Comparison of ENCODE assay signal across 28 mouse cellular contexts in the genomic region with DNA sequence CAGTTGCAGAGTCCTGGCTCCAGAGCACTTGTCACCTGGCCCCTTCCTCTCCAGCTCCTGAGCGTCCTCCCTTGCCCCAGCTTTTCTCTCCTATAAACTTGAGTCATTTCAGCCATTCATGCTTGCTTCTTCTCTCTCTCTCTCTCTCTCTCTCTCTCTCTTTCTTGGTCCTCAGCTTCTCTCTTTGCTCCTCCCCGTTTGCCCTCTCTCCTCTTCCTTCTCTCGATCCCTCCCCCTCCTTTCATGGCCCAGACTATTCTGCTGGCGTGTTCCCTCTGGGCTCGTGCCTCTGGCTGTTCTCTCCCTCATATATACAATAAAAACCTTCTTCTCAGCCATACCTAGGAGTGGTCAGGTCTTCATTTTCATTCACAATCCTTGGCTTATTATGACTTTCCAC. TPM values are rescaled to one million over a fixed set of nuclear protein-coding genes. Genes with fewer than 3 reads are reported as not detected.
DNase-seq lines count a peak whose midpoint lies in the region; ATAC-seq and TF ChIP-seq lines count a peak whose summit lies in the region.
"Had no signal": no experiment of that assay in that cellular context is flagged by ENCODE, and none has a peak within 500 bp of the region (broad histone marks: within the 10 kb centered on the region; RNA-seq: fewer than 3 reads in every experiment).

No protein-coding gene starts in this region.

- TF ChIP-seq EP300 in CH12.LX (IDR thresholded peaks at IDR 0.05; ENCODE audit: low read length), result peak; percentile 21; the same call in 1 of the 2 replicates

- H3K4me3 ChIP-seq in CH12.LX (replicated peaks in 1 of 3; ENCODE audit: low read depth in 2 of 3, low read length in 2 of 3, poor library complexity in 1 of 3), result peak overlapping the region in 1 of 3 experiments; percentile 27
- no peak overlapping the region for H3K4me3 ChIP-seq in embryonic facial prominence, embryonic 10.5 days
- H3K4me3 ChIP-seq: embryonic facial prominence, embryonic 13.5 days; erythroblast, embryonic 14.5 days; forebrain, embryonic 12.5 days; forebrain, embryonic 15.5 days; hindbrain, embryonic 10.5 days; hindbrain, embryonic 13.5 days had no signal

- peak; percentile 59 for DNase-seq in 3134 (ENCODE audit: extremely low read depth, insufficient read length, low spot score)
- peak; percentile 54 for DNase-seq in CH12.LX (ENCODE audit: extremely low read depth)
- DNase-seq in gastrocnemius, postnatal 36 days, result no peak
- no peak for DNase-seq in embryonic facial prominence, embryonic 10.5 days (ENCODE audit: low spot score)
- DNase-seq: adrenal gland, adult 2 months; adrenal gland, postnatal 25 days; cerebellum, adult 2 months; cerebellum, adult 9-11 months; cerebellum, postnatal 25 days; gastrocnemius, postnatal 25 days; heart, adult 11 months; heart, postnatal 36 days; kidney, adult 18-20 months had no signal

- intact Hi-C loops in gastrocnemius, postnatal 36 days (cut with DNase I), result no loop called here

- no peak for TF ChIP-seq RAD21 in CH12.LX (IDR thresholded peaks at IDR 0.05; ENCODE audit: low read depth, low read length)

- no peaks in the 10 kb centered on the region for H3K27me3 ChIP-seq in CH12.LX (replicated peaks)
- no peaks in the 10 kb centered on the region for H3K27me3 ChIP-seq in embryonic facial prominence, embryonic 10.5 days (replicated peaks; ENCODE audit: low read depth, poor library complexity, severe bottlenecking)
- H3K27me3 ChIP-seq: embryonic facial prominence, embryonic 13.5 days; forebrain, embryonic 12.5 days; forebrain, embryonic 15.5 days; hindbrain, embryonic 13.5 days had no signal

- H3K4me1 ChIP-seq in CH12.LX (ENCODE audit: control insufficient read depth in 1 of 2, insufficient read depth in 2 of 2), result peaks cover 8 to 48% of the 10 kb centered on the region in 2 experiments
- H3K4me1 ChIP-seq in embryonic facial prominence, embryonic 10.5 days, result 0 out of 2 replicates have a peak, but pooled peaks cover 3% of the 10 kb centered on the region
- H3K4me1 ChIP-seq: embryonic facial prominence, embryonic 13.5 days; forebrain, embryonic 12.5 days; forebrain, embryonic 15.5 days; hindbrain, embryonic 13.5 days had no signal

- H3K9ac ChIP-seq in CH12.LX (ENCODE audit: insufficient read depth, low read depth), result peak overlapping the region; percentile 13
- H3K9ac ChIP-seq: embryonic facial prominence, embryonic 13.5 days; forebrain, embryonic 12.5 days; forebrain, embryonic 15.5 days; hindbrain, embryonic 13.5 days had no signal

- 0 out of 2 replicates have a peak, but pooled peaks have one; percentile 17 for ATAC-seq in granulocyte monocyte progenitor cell, adult 5-6 weeks (replicated peaks; ENCODE audit: poor library complexity, severe bottlenecking)
- no peak for ATAC-seq in monocyte, adult 5-6 weeks (replicated peaks; ENCODE audit: insufficient number of reproducible peaks, low FRiP score, low TSS enrichment, poor library complexity, severe bottlenecking)
- ATAC-seq: forebrain, embryonic 15.5 days; hindbrain, embryonic 16.5 days; intestine, embryonic 16.5 days had no signal

- H3K9me3 ChIP-seq in CH12.LX (replicated peaks; ENCODE audit: low read length), result no peaks in the 10 kb centered on the region
- H3K9me3 ChIP-seq in embryonic facial prominence, embryonic 10.5 days, result no peaks in the 10 kb centered on the region
- H3K9me3 ChIP-seq: embryonic facial prominence, embryonic 13.5 days; forebrain, embryonic 12.5 days; forebrain, embryonic 15.5 days; G1E; hindbrain, embryonic 10.5 days; hindbrain, embryonic 13.5 days had no signal

- peak overlapping the region; percentile 57 for H3K4me2 ChIP-seq in CH12.LX (ENCODE audit: insufficient read depth, low read depth, poor library complexity, severe bottlenecking)
- H3K4me2 ChIP-seq: forebrain, embryonic 12.5 days; forebrain, embryonic 15.5 days; heart, embryonic 11.5 days; hindbrain, embryonic 13.5 days had no signal

- in situ Hi-C loops in CH12.LX (cut with MboI; ENCODE audit: low pct_ligation_motif_present, low pct_unique_long_range_greater_than_20kb, low sequenced_read_pairs), result loop anchor here (5.0 kb wide), 1 partner anchor 51 kb away; no protein-coding TSS in a partner anchor

- 54% methylated on average over 5 of the region's 5 CpGs for WGBS in embryonic facial prominence, embryonic 10.5 days

- dilution Hi-C loops in CH12.LX (cut with MboI; ENCODE audit: extremely low pct_ligation_motif_present, extremely low pct_unique_long_range_greater_than_20kb, low sequenced_read_pairs), result no loop called here

- H3K27ac ChIP-seq in CH12.LX (ENCODE audit: insufficient read depth, low read depth), result peak overlapping the region; percentile 91
- no peak overlapping the region for H3K27ac ChIP-seq in embryonic facial prominence, embryonic 10.5 days (replicated peaks)
- H3K27ac ChIP-seq: embryonic facial prominence, embryonic 13.5 days; forebrain, embryonic 12.5 days; forebrain, embryonic 15.5 days; hindbrain, embryonic 10.5 days; hindbrain, embryonic 13.5 days had no signal

- no peaks in the 10 kb centered on the region for H3K79me2 ChIP-seq in CH12.LX (replicated peaks; ENCODE audit: control insufficient read depth, extremely low read depth, insufficient read depth, poor library complexity, severe bottlenecking)

- TF ChIP-seq POLR2A in CH12.LX (IDR thresholded peaks at IDR 0.05; ENCODE audit: low read depth, low read length), result no peak; the same call in none of the 2 replicates

- H3K36me3 ChIP-seq in CH12.LX (replicated peaks in 1 of 2; ENCODE audit: control insufficient read depth in 1 of 2, insufficient read depth in 1 of 2, low read length in 1 of 2), result no peaks in the 10 kb centered on the region
- no peaks in the 10 kb centered on the region for H3K36me3 ChIP-seq in embryonic facial prominence, embryonic 10.5 days (replicated peaks)
- H3K36me3 ChIP-seq: embryonic facial prominence, embryonic 13.5 days; forebrain, embryonic 12.5 days; forebrain, embryonic 15.5 days; G1E; hindbrain, embryonic 10.5 days; hindbrain, embryonic 13.5 days had no signal

- TF ChIP-seq CTCF in CH12.LX (conservative IDR thresholded peaks at IDR 0.05 in 1 of 2, IDR thresholded peaks at IDR 0.05 in 1 of 2; ENCODE audit: low read depth in 2 of 2, low read length in 2 of 2), result no peak

TF ChIP-seq in CH12.LX, 34 proteins besides CTCF, POLR2A, EP300 and RAD21:
- TF ChIP-seq IRF4 (IDR thresholded peaks at IDR 0.05; ENCODE audit: low read depth, low read length), result peak; percentile 28
- no peak for TF ChIP-seq ZKSCAN1 (IDR thresholded peaks at IDR 0.05; ENCODE audit: borderline replicate concordance, low read depth, low read length)
- no peak for TF ChIP-seq ZC3H11A (IDR thresholded peaks at IDR 0.05; ENCODE audit: low read depth, low read length)
- 0 out of 2 replicates have a peak, but pooled peaks have one; percentile 14 for TF ChIP-seq JUND (conservative IDR thresholded peaks at IDR 0.05; ENCODE audit: low read depth, low read length)
- TF ChIP-seq USF2 (conservative IDR thresholded peaks at IDR 0.05; ENCODE audit: low read depth, low read length), result no peak
- 0 out of 2 replicates have a peak, but pooled peaks have one; percentile 2 for TF ChIP-seq TCF12 (IDR thresholded peaks at IDR 0.05; ENCODE audit: low read depth, low read length)
- TF ChIP-seq JUN (IDR thresholded peaks at IDR 0.05; ENCODE audit: insufficient read depth, low read depth, low read length), result 0 out of 2 replicates have a peak, but pooled peaks have one; percentile 2

RNA-seq across cellular contexts. Expression of gene Rest, which starts 13.6 kb away (rescaled TPM):
- 15.4 and 15.9 TPM in 2 replicates for total RNA-seq in CH12.LX (2012; rRNA removed)
- 16.5 and 16.8 TPM in 2 replicates for total RNA-seq in CH12.LX (2014; rRNA removed)
- 7.4 and 7.8 TPM in 2 replicates for polyA plus RNA-seq in CH12.LX (2012; ENCODE audit: insufficient read length, low read depth)
- 21.4 and 29.5 TPM in 2 replicates for total RNA-seq in granulocyte monocyte progenitor cell, adult 5-6 weeks (2014; fragmentation: Nextera tagmentation)
- 46.3 and 49.3 TPM in 2 replicates for total RNA-seq in granulocyte monocyte progenitor cell, adult 5-6 weeks (2017)
- 1 to 10 TPM; 7.1 to 8.4 TPM for total RNA-seq in gastrocnemius, postnatal 36 days (2021)
- 34.0 and 37.7 TPM in 2 replicates for polyA plus RNA-seq in embryonic facial prominence, embryonic 10.5 days (2016; fragmentation: Nextera tagmentation; extraction: Ambion mirVana)
- 39.7 to 45.8 TPM (median 40.3 TPM) in 3 replicates for total RNA-seq in monocyte, adult 5-6 weeks (2017)

RNA-seq across cellular contexts. Expression of gene Spink2, which starts 40.4 kb away (rescaled TPM):
- 0.42 and 0.55 TPM in 2 replicates for total RNA-seq in CH12.LX (2012; rRNA removed)
- not detected in 2 replicates for total RNA-seq in CH12.LX (2014; rRNA removed)
- polyA plus RNA-seq in CH12.LX (2012; ENCODE audit: insufficient read length, low read depth), result 0.67 and 1.3 TPM in 2 replicates
- total RNA-seq in granulocyte monocyte progenitor cell, adult 5-6 weeks (2014; fragmentation: Nextera tagmentation), result not detected in 2 replicates
- not detected in 2 replicates for total RNA-seq in granulocyte monocyte progenitor cell, adult 5-6 weeks (2017)
- not detected for total RNA-seq in gastrocnemius, postnatal 36 days (2021)
- 1.5 and 1.8 TPM in 2 replicates for polyA plus RNA-seq in embryonic facial prominence, embryonic 10.5 days (2016; fragmentation: Nextera tagmentation; extraction: Ambion mirVana)
- total RNA-seq in monocyte, adult 5-6 weeks (2017), result not detected in 3 replicates
- total RNA-seq: adrenal gland, postnatal 25 days; common myeloid progenitor, adult 5-6 weeks; G1E; gastrocnemius, adult 8-10 months; gastrocnemius, postnatal 25 days; heart, adult 8-10 months had no signal
- polyA plus RNA-seq: adrenal gland, adult 2 months; cerebellum, adult 2 months; erythroblast, embryonic 14.5 days; G1E had no signal

RNA-seq across cellular contexts. Expression of gene Noa1, which starts 58.2 kb away (rescaled TPM):
- total RNA-seq in CH12.LX (2012; rRNA removed) (25.8 and 33.0 TPM in 2 replicates), CH12.LX (2014; rRNA removed) (44.3 and 45.7 TPM in 2 replicates)
- 59.4 and 60.7 TPM in 2 replicates for polyA plus RNA-seq in CH12.LX (2012; ENCODE audit: insufficient read length, low read depth)
- 46.2 and 54.2 TPM in 2 replicates for total RNA-seq in granulocyte monocyte progenitor cell, adult 5-6 weeks (2014; fragmentation: Nextera tagmentation)
- 8.8 and 16.5 TPM in 2 replicates for total RNA-seq in granulocyte monocyte progenitor cell, adult 5-6 weeks (2017)
- total RNA-seq in gastrocnemius, postnatal 36 days (2021), result 10 to 100 TPM; 15.1 to 17.9 TPM
- 36.5 and 37.5 TPM in 2 replicates for polyA plus RNA-seq in embryonic facial prominence, embryonic 10.5 days (2016; fragmentation: Nextera tagmentation; extraction: Ambion mirVana)
- total RNA-seq in monocyte, adult 5-6 weeks (2017), result 4.2 to 7.1 TPM (median 4.9 TPM) in 3 replicates

RNA-seq across cellular contexts. Expression of gene Polr2b, which starts 58.3 kb away (rescaled TPM):
- 133 and 140 TPM in 2 replicates for total RNA-seq in CH12.LX (2012; rRNA removed)
- total RNA-seq in CH12.LX (2014; rRNA removed), result 119 and 129 TPM in 2 replicates
- 78.0 and 88.0 TPM in 2 replicates for polyA plus RNA-seq in CH12.LX (2012; ENCODE audit: insufficient read length, low read depth)
- total RNA-seq in granulocyte monocyte progenitor cell, adult 5-6 weeks (2014; fragmentation: Nextera tagmentation), result 61.4 and 71.7 TPM in 2 replicates
- total RNA-seq in granulocyte monocyte progenitor cell, adult 5-6 weeks (2017), result 136 and 140 TPM in 2 replicates
- 10 to 100 TPM; 20.7 to 24.2 TPM for total RNA-seq in gastrocnemius, postnatal 36 days (2021)
- polyA plus RNA-seq in embryonic facial prominence, embryonic 10.5 days (2016; fragmentation: Nextera tagmentation; extraction: Ambion mirVana), result 94.3 and 96.0 TPM in 2 replicates
- total RNA-seq in monocyte, adult 5-6 weeks (2017), result 105 to 132 TPM (median 106 TPM) in 3 replicates

Comparison
In these comparisons a context has a peak if more than half of its experiments do, and no peak if none do; other contexts are left out.
1. DNase-seq: peak in 3134 (single experiment) and CH12.LX (single experiment); none in gastrocnemius, postnatal 36 days (0 of 2) and embryonic facial prominence, embryonic 10.5 days (single experiment).